In genomic region chr11:94261585-94262370, GRCm38 (mm10) we compare ENCODE assay signal across 21 mouse cellular contexts. TPM values are rescaled to one million over a fixed set of nuclear protein-coding genes. Genes with fewer than 3 reads are reported as not detected.
DNase-seq lines count a peak whose midpoint lies in the region; ATAC-seq lines count a peak whose summit lies in the region.
"Had no signal": no experiment of that assay in that cellular context is flagged by ENCODE, and none has a peak within 500 bp of the region (broad histone marks: within the 10 kb centered on the region; RNA-seq: fewer than 3 reads in every experiment).

No protein-coding gene starts in this region.

- DNase-seq in spleen, adult 12 weeks (ENCODE audit: low spot score) = peak; percentile 37
- DNase-seq in spleen, postnatal 14 days (ENCODE audit: low spot score in 2 of 2) = no peak
- no peak for DNase-seq in frontal cortex, postnatal 14 days (ENCODE audit: low spot score in 2 of 2)
- no peak for DNase-seq in urinary bladder, postnatal 36 days (ENCODE audit: low spot score in 2 of 2)
- DNase-seq: adrenal gland, adult 8-10 months; cerebellum, adult 18-20 months; heart, postnatal 4 days; thymus, postnatal 36 days had no signal

- H3K4me1 ChIP-seq in intestine, embryonic 16.5 days (ENCODE audit: control insufficient read depth, insufficient read depth, low read length) = peaks cover 8% of the 10 kb centered on the region
- H3K4me1 ChIP-seq in liver, embryonic 16.5 days (ENCODE audit: control insufficient read depth, low read depth, low read length) = peaks cover 41% of the 10 kb centered on the region
- peaks cover 2% of the 10 kb centered on the region; the same call in 1 of the 2 replicates for H3K4me1 ChIP-seq in hindbrain, embryonic 16.5 days (ENCODE audit: control insufficient read depth, insufficient read depth, low read depth, low read length)

- no peaks in the 10 kb centered on the region for H3K36me3 ChIP-seq in intestine, embryonic 16.5 days (ENCODE audit: control insufficient read depth, insufficient read depth, low read length)
- no peaks in the 10 kb centered on the region for H3K36me3 ChIP-seq in liver, embryonic 16.5 days (ENCODE audit: control insufficient read depth, insufficient read depth)
- no peaks in the 10 kb centered on the region for H3K36me3 ChIP-seq in hindbrain, embryonic 16.5 days (ENCODE audit: control insufficient read depth, insufficient read depth, low read length)
- H3K36me3 ChIP-seq: limb, embryonic 13.5 days; neural tube, embryonic 12.5 days had no signal

- H3K9ac ChIP-seq in intestine, embryonic 16.5 days (ENCODE audit: low read depth, low read length) = no peak overlapping the region
- H3K9ac ChIP-seq in liver, embryonic 16.5 days (ENCODE audit: low read depth, low read length) = peak overlapping the region; percentile 57
- H3K9ac ChIP-seq in hindbrain, embryonic 16.5 days (ENCODE audit: low read depth, low read length) = no peak overlapping the region
- H3K9ac ChIP-seq: limb, embryonic 13.5 days; neural tube, embryonic 12.5 days had no signal

- H3K4me3 ChIP-seq in intestine, embryonic 16.5 days (ENCODE audit: low read length) = no peak overlapping the region
- no peak overlapping the region for H3K4me3 ChIP-seq in liver, embryonic 16.5 days (ENCODE audit: low read depth, low read length)
- H3K4me3 ChIP-seq in hindbrain, embryonic 16.5 days (ENCODE audit: low read length) = no peak overlapping the region
- H3K4me3 ChIP-seq: limb, embryonic 13.5 days; neural tube, embryonic 12.5 days had no signal

- H3K9me3 ChIP-seq in intestine, embryonic 16.5 days (ENCODE audit: control insufficient read depth, low read length) = no peaks in the 10 kb centered on the region
- H3K9me3 ChIP-seq in liver, embryonic 16.5 days (replicated peaks; ENCODE audit: control insufficient read depth, low read length) = no peaks in the 10 kb centered on the region
- H3K9me3 ChIP-seq in hindbrain, embryonic 16.5 days (ENCODE audit: control insufficient read depth, low read length) = no peaks in the 10 kb centered on the region
- H3K9me3 ChIP-seq: neural tube, embryonic 12.5 days had no signal

- no peak overlapping the region for H3K27ac ChIP-seq in intestine, embryonic 16.5 days (ENCODE audit: low read length)
- H3K27ac ChIP-seq in liver, embryonic 16.5 days (ENCODE audit: low read length) = peak overlapping the region; percentile 89
- no peak overlapping the region for H3K27ac ChIP-seq in hindbrain, embryonic 16.5 days (ENCODE audit: low read depth, low read length)
- H3K27ac ChIP-seq: kidney, postnatal 0 days; limb, embryonic 13.5 days; neural tube, embryonic 12.5 days had no signal

- ATAC-seq in intestine, embryonic 16.5 days = peak; percentile 59
- ATAC-seq in liver, embryonic 16.5 days (ENCODE audit: low read depth) = peak; percentile 91
- no peak for ATAC-seq in hindbrain, embryonic 16.5 days
- ATAC-seq: forebrain, embryonic 14.5 days; inflammation-experienced regulatory T-cells, adult 6 months; lung, postnatal 0 days had no signal

- 68% methylated on average over 6 of the region's 6 CpGs for WGBS in intestine, embryonic 16.5 days
- 24% methylated on average over 6 of the region's 6 CpGs for WGBS in liver, embryonic 16.5 days (ENCODE audit: insufficient replicate concordance)
- WGBS in hindbrain, embryonic 16.5 days = 67% methylated on average over 6 of the region's 6 CpGs

- H3K4me2 ChIP-seq in intestine, embryonic 16.5 days (ENCODE audit: low read depth, low read length) = no peak overlapping the region
- peak overlapping the region; percentile 46 for H3K4me2 ChIP-seq in liver, embryonic 16.5 days (ENCODE audit: low read depth, low read length)
- H3K4me2 ChIP-seq in hindbrain, embryonic 16.5 days (ENCODE audit: low read length) = no peak overlapping the region
- H3K4me2 ChIP-seq: limb, embryonic 13.5 days; neural tube, embryonic 12.5 days had no signal

- no peaks in the 10 kb centered on the region for H3K27me3 ChIP-seq in intestine, embryonic 16.5 days (replicated peaks; ENCODE audit: control insufficient read depth, insufficient read depth, low read length)
- no peaks in the 10 kb centered on the region for H3K27me3 ChIP-seq in liver, embryonic 16.5 days (ENCODE audit: control insufficient read depth, insufficient read depth, low read depth, low read length)
- no peaks in the 10 kb centered on the region for H3K27me3 ChIP-seq in hindbrain, embryonic 16.5 days (replicated peaks; ENCODE audit: control insufficient read depth, insufficient read depth, low read length)
- H3K27me3 ChIP-seq: limb, embryonic 13.5 days; neural tube, embryonic 12.5 days had no signal

RNA-seq across cellular contexts. Expression of gene Wfikkn2, which starts 16.0 kb away (rescaled TPM):
- 1.8 and 2.2 TPM in 2 replicates for polyA plus RNA-seq in intestine, embryonic 16.5 days (2015; fragmentation: Nextera tagmentation; extraction: Ambion mirVana)
- 0.09 and 0.14 TPM in 2 replicates for polyA plus RNA-seq in liver, embryonic 16.5 days (2015; fragmentation: Nextera tagmentation; extraction: Ambion mirVana)
- polyA plus RNA-seq in hindbrain, embryonic 16.5 days (2015; fragmentation: Nextera tagmentation; extraction: Ambion mirVana) = 9.3 and 10.2 TPM in 2 replicates

RNA-seq across cellular contexts. Expression of gene Gm21885, which starts 19.9 kb away (rescaled TPM):
- polyA plus RNA-seq in intestine, embryonic 16.5 days (2015; fragmentation: Nextera tagmentation; extraction: Ambion mirVana) = 92.1 and 137 TPM in 2 replicates
- 0.16 and 0.96 TPM in 2 replicates for polyA plus RNA-seq in liver, embryonic 16.5 days (2015; fragmentation: Nextera tagmentation; extraction: Ambion mirVana)
- 0.86 TPM in 1 of 2 replicates, not detected in the other for polyA plus RNA-seq in hindbrain, embryonic 16.5 days (2015; fragmentation: Nextera tagmentation; extraction: Ambion mirVana)
- polyA plus RNA-seq: brain, embryonic 14.5 days; cortical plate, adult 2 months; forebrain, embryonic 14.5 days; lung, postnatal 0 days; neural tube, embryonic 12.5 days; spleen, adult 2 months; testis, adult 2 months had no signal

RNA-seq across cellular contexts. Expression of gene Tob1, which starts 50.5 kb away (rescaled TPM):
- polyA plus RNA-seq in intestine, embryonic 16.5 days (2015; fragmentation: Nextera tagmentation; extraction: Ambion mirVana) = 39.8 and 50.1 TPM in 2 replicates
- 11.6 and 11.8 TPM in 2 replicates for polyA plus RNA-seq in liver, embryonic 16.5 days (2015; fragmentation: Nextera tagmentation; extraction: Ambion mirVana)
- polyA plus RNA-seq in hindbrain, embryonic 16.5 days (2015; fragmentation: Nextera tagmentation; extraction: Ambion mirVana) = 29.1 and 29.2 TPM in 2 replicates

Comparison
In these comparisons a context has a peak if more than half of its experiments do, and no peak if none do; other contexts are left out.
1. RNA of gene Gm21885, which starts 19.9 kb away (polyA plus RNA-seq): 92.1 to 137 TPM in intestine, embryonic 16.5 days; 0.16 to 0.96 TPM in liver, embryonic 16.5 days and 0.86 TPM in hindbrain, embryonic 16.5 days; every median in the first group is over 10 times any median in the second.